Mouse (Mus musculus): Measurements from ENCODE around the gene Pgbd5. TPM values are rescaled to one million over a fixed set of nuclear protein-coding genes. Genes with fewer than 3 reads are reported as not detected.
A peak's percentile ranks its signal among the peaks of the same experiment; 100 is the strongest.

The Pgbd5 gene
- total RNA-seq, 2 experiments from 2014 or later = 9.1 to 9.5 TPM

DNA sequence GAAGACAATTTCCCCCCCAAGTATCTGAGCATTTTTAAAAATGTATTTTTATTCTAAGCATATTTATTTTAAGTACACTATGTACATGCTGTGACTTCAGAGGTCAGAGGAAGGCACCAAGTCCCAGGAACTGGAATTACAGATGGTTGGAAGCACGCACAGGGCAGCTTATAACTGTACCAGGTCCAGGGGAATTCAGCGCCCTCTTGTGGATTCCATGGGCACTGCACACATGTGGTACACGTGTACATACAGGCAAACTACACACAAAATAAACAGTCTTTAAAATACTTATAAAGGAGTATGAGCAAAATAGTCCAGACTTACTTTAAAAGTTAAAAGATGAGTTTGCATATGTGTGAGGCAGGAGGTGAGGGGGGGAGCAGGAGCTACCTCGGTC is 45.5 kb downstream of the Pgbd5 start:
- DNase-seq (ENCODE audit: low spot score in 2 of 2) = no peak

DNA sequence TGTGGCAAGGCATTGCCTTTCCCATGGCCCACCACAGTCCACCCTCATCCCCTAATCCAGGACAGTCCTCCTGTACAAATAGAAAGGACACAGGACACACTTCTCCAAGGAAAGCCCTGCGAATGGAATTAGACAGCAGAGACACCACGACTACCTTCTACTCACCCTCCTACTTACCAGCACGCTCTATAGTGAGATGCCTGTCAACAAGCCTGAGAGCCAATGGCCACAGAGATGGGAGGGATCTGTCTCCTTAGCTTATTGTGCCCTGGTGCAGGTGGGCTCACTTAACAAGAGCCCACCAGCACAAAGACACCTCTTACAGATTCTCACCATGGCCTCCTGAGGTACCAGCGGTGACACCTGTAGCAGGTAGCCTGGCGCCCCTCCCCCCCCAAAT is 46.4 kb downstream of the Pgbd5 start:
- no peak for DNase-seq (ENCODE audit: low spot score in 2 of 2)

DNA sequence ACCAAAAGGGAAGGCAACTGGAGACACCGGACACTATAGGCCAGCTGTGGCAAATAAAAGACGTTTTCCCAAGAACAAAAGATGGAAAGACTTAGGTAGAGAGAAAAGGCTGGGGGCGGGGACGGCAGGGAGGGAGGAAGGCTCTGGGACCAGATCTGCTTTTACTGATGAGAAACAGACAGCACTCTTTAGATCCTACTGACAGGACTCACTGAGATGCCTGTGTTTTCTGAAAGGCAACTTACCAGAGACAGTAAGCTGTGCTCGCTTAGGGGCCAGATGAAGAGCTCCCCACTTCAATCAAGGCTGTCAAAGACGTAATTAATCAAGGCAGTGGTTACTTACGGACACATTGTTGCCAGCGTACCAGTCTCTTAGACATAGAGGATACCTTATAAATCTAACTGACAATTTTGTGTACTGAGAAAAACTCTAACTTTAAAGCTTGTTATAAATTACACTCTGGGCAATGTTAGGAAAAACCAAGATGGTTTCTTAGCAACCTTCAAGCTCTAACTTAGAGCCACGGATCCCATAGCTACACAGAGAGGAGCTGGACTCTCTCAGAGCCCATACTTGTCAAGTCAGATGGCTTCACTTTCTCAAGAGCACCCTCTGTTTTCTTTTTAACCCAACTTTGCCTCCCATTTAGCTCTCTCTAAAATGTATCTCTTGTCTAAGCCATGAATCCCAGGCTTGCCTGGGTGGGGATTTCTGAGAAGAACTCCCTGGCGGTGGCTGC is 47.0 kb downstream of the Pgbd5 start:
- DNase-seq (ENCODE audit: low spot score in 2 of 2) = no peak

DNA sequence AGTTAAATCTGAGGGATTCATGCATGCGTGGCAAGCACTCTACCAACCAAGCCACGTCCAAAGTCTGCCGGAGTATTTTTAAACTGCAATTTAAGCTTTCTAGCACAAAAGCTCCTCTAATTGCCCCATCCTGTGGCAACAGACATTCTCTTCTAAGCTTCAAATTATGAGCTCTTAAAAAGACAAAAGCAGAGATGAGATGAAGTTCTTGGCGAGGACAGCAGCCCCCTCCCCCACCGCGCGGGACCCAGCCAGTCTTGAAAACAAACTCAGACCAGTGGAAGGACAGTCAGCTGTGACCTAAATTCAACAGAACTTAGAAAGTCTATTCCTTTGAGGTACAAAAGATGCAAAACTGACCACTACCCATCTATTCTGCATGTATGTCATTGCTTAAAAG is 48.3 kb downstream of the Pgbd5 start:
- no peak for DNase-seq (ENCODE audit: low spot score in 2 of 2)

DNA sequence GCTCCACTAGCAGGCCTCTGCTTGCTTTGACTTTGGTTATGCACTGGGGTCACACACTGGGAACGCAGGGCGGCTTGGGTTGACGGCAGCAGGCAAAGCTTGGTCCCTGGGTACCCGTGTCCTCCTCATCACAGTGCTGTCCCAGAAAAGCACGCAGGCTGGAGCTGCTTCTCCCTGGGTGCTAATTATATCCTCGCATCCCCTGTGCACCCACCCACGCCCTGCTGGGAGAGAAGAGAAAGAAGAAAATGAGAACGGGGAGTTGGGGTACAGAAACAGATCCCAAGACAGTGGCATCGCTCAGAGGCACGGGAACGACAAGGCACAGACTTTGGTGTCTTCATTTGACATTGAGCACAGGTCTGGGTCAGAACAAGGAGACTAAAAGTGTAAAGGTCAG is 50.0 kb downstream of the Pgbd5 start:
- DNase-seq (ENCODE audit: low spot score in 2 of 2) = no peak

GRCm38 (mm10) chr8:124386225-124386899 is 53.1 kb downstream of the Pgbd5 start:
- DNase-seq (ENCODE audit: low spot score in 2 of 2) = no peak

- no peak for DNase-seq (ENCODE audit: low spot score in 2 of 2)
Observed at GRCm38 (mm10) chr8:124384336-124384735, 55.1 kb downstream of the Pgbd5 start.

- DNase-seq (ENCODE audit: low spot score in 2 of 2) = no peak
Observed at GRCm38 (mm10) chr8:124382235-124382634, 57.2 kb downstream of the Pgbd5 start.

- no peak for DNase-seq (ENCODE audit: low spot score in 2 of 2)
Observed at GRCm38 (mm10) chr8:124379289-124379688, 60.2 kb downstream of the Pgbd5 start.

- DNase-seq (ENCODE audit: low spot score in 2 of 2) = no peak
Observed at GRCm38 (mm10) chr8:124376406-124376805, 63.1 kb downstream of the Pgbd5 start.

- no peak for DNase-seq (ENCODE audit: low spot score in 2 of 2)
Observed at GRCm38 (mm10) chr8:124375727-124376126, 63.7 kb downstream of the Pgbd5 start.

DNA sequence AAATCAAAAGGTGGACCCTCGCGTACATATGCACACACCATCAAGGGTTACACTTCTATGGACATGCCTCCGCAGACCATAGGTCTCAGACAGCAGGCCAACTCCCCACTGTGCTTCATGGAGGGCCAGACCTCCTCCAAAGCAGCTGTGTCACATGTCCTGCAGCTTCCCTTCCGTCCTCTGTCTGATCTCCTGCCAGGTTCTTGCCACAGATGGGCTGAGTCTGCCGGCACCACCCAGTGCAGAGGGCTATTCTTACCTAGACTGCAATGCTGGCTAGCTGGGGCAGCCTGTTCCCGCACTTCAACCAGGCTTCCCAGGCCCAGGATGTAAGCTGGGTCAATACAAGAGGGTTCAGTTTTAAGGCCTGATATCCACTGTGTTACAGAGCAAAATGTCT is 64.3 kb downstream of the Pgbd5 start:
- no peak for DNase-seq (ENCODE audit: low spot score in 2 of 2)

- DNase-seq (ENCODE audit: low spot score in 2 of 2) = no peak
Observed at GRCm38 (mm10) chr8:124373753-124374152, 65.7 kb downstream of the Pgbd5 start.

DNA sequence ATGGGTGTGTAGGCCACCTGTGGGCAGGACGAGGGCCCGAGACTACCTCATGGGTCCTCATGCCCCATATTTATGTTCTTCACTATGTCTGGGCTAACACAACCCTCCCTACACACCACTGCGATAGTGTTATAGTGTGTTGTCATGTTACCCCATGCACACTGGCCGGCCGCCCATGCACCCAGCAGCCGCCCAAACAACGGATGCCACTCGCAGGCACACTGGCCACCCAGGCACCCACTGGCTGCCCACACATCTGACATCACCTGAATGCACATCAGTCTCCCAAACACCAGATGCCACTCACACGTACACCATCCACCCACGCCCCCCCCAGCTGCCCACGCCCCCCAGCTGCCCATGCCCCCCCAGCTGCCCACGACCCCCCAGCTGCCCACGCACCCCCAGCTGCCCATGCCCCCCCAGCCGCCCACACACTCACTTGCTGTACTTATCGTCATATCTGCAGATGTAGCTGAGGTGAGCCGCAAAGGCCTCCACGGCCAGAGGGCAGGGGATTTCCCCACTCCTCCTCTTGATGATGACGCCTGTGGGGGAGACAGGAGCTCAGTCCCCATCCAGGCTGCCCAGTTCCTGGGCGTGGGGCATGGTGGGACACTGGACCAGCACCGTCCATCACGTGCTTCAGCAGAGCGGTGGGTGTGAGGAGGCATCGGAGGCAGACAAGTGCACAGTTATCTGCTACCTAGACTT is 67.9 kb downstream of the Pgbd5 start:
- DNase-seq (ENCODE audit: low spot score in 2 of 2) = no peak

DNA sequence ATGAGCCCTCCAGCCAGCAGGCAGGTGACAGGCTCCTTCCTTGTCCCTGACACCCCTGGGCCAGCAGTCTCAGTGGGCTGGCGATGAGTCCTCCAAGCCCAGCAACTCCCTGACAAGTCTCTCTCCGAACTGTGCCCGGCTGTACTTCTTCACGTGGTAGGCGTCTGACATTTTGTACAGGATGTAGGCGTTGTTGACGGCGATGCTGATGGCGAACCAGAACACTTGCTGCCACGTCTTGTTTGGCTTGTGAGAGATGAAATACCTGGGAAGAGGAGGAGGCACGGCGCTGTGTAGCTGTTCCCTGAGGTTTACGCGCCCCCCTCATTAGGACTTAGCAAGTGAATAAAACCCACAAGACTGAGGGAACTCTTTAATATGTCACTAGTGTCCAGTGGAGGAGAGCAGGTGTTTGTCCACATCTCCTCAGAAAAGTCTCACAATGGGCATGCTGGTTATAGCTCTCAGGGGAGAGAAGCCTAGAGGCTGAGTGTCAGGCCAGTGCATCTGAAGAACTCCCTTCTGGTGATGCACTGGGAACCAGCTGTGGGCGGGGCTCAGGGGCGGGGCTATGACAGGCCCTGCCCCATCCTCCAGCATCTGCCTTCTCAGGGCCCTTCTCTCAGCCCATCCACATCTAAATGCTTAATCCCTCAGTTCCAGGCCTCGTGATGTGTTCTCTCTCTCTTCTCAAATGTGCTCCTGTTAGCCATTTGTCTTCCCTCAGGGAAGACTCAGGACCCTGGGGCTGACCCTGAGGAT is 68.9 kb downstream of the Pgbd5 start:
- DNase-seq (ENCODE audit: low spot score in 2 of 2) = no peak

DNA sequence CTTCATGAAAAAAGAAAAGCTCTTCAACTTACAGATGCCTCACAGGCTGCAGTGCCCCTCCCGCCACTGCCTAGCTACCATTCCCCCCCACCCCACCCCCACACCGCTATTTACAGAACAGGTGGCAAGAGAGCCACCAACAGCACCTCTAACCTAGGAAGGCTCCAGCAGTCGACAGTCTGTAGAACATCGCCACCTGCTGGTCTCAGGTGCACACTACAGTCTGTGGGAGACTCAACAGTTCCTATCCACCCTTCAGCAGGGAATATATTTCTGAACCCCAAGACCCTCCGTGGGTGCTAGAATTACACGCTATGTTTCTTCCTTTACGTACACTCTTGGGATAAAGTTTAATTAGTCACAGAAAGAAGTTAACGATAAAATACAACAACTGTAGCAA is 71.2 kb downstream of the Pgbd5 start:
- DNase-seq (ENCODE audit: low spot score in 2 of 2) = peak in 1 of 2 experiments; percentile 36

DNA sequence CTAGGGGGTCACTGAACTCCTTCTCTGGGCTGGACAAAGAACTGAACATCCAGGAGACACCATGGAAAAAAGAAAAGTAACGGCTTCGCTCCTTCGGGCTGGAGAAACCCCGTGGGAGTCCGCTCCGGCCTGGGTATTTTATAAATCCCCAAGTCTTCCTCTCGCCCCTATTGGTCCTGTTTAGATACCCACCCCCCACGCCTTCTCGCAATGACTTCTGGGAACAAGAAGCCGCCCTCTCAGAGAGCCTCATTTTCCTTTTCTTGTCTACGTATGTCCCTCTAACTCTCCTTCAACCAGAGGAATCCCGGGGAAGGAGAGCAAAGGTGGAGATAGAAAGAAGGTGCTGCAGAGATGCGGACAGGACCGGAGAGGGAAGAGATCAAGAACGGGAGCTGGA is 76.1 kb downstream of the Pgbd5 start:
- no peak for DNase-seq (ENCODE audit: low spot score in 2 of 2)

DNA sequence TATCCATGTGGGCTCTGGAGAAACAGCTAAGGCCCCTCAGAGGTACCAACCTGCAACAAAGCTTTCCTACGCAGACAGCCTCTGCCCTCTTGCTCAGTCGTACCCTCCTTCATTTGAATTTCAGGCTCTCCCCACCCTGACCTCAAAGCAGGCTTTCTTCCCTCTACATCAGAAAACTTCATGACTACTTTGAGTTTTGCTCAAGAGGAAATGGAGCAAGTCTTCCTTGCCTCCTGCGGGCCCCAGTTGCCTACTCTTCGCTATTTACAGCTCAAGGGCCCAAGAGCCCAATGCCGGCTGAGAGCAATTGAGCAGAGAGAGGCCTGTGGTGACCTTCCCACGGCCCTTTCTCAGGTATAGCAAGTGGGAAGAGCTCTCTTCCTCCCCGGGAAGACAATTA is 76.9 kb downstream of the Pgbd5 start:
- DNase-seq (ENCODE audit: low spot score in 2 of 2) = no peak

DNA sequence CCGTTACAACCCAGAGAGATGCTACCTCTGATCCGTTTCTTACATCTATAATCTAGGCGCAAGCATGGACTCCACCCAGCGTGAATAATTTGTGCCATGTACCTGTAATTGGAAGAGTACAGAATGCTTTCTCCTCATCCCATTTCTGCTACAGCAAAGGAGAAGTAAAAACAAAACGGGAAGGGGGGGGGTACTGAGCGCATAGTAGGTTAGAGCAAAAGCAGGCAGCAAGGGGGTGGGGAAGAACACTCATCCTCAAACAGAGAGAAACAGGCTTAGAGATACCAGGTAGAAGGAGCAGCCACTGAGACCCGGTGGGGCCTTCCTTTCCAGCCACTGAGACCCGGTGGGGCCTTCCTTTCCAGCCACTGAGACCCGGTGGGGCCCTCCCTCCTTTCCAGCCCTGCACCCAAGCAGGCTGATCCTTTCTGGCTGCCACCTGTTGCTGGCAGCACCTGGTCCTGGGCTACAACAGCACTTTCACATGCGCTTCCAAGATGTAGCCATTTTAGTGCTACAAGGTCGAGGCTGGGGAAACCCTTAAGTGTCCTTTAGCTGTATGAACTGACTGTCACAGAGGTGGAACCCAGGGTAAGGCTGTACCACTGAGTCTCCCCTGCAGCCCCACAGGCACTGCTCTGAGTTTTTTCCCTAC is 77.6 kb downstream of the Pgbd5 start:
- no peak for DNase-seq (ENCODE audit: low spot score in 2 of 2)

DNA sequence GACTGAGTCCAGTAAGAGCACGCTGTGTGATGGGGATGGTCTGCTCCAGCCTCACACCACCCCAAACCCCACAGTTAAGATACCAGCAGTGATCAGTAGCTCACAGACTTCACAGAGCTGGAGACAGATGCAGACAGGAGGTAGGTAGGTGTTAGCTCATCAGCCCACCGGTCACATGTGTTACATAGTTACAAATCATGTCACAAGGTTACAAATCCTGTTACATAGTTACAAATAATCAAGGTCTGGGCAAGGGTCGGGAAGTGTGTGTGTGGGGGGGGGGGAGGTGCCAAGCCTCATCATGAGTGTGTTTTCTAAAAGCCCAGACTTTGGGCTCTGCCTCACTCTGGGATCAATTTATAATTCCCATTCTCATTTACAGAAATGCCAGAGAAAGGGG is 78.5 kb downstream of the Pgbd5 start:
- no peak for DNase-seq (ENCODE audit: low spot score in 2 of 2)

GRCm38 (mm10) chr8:124351636-124352035 is 87.8 kb downstream of the Pgbd5 start:
- no peak for DNase-seq (ENCODE audit: low spot score in 2 of 2)

All from adrenal gland, postnatal 4 days (tissue).